Mouse (Mus musculus): Measurements from ENCODE around the gene Llcfc1. TPM values are rescaled to one million over a fixed set of nuclear protein-coding genes. Genes with fewer than 3 reads are reported as not detected.

The Llcfc1 gene
- not detected in 2 replicates for polyA plus RNA-seq (2016; fragmentation: Nextera tagmentation; extraction: Ambion mirVana)

GRCm38 (mm10) chr6:41684131-41684530 lies at the start of gene Llcfc1:
Gene Llcfc1 (plus strand): TSS chr6:41684431.
- no peaks in the 10 kb centered on the region for H3K4me1 ChIP-seq (replicated peaks)
- no peaks in the 10 kb centered on the region for H3K36me3 ChIP-seq
- no peak within 1 kb of the TSS for H3K4me3 ChIP-seq
- H3K4me2 ChIP-seq, result no peak within 1 kb of the TSS
- WGBS, result 89% methylated on average over 2 of the region's 2 CpGs
- H3K9ac ChIP-seq, result no peak within 1 kb of the TSS
- no peaks in the 10 kb centered on the region for H3K9me3 ChIP-seq (replicated peaks)
- no peak for ATAC-seq (ENCODE audit: insufficient number of reproducible peaks, low FRiP score)
- no peaks in the 10 kb centered on the region for H3K27me3 ChIP-seq (replicated peaks)
- no peak within 1 kb of the TSS for H3K27ac ChIP-seq (ENCODE audit: poor library complexity, severe bottlenecking)

GRCm38 (mm10) chr6:41635211-41635610 lies 49.0 kb upstream of the Llcfc1 start:
- Histone ChIP-seq H3K27ac (ENCODE audit: poor library complexity, severe bottlenecking) (no peak overlapping the region), H3K9ac (no peak overlapping the region), H3K9me3 (replicated peaks) (no peaks in the 10 kb centered on the region), H3K36me3 (no peaks in the 10 kb centered on the region), H3K27me3 (replicated peaks) (0 out of 2 replicates have a peak, but pooled peaks cover 3% of the 10 kb centered on the region), H3K4me1 (replicated peaks) (no peaks in the 10 kb centered on the region), H3K4me3 (no peak overlapping the region), H3K4me2 (no peak overlapping the region)
- 41% methylated on average over 1 of the region's 1 CpGs for WGBS
- ATAC-seq (ENCODE audit: insufficient number of reproducible peaks, low FRiP score), result no peak

GRCm38 (mm10) chr6:41636178-41636577 lies 48.1 kb upstream of the Llcfc1 start, which contains the start of gene Trpv6:
Gene Trpv6 (minus strand): TSS chr6:41636405.
- Histone ChIP-seq H3K27me3 (replicated peaks) (0 out of 2 replicates have a peak, but pooled peaks cover 3% of the 10 kb centered on the region), H3K36me3 (no peaks in the 10 kb centered on the region), H3K4me1 (replicated peaks) (no peaks in the 10 kb centered on the region), H3K9me3 (replicated peaks) (no peaks in the 10 kb centered on the region), H3K4me2 (no peak within 1 kb of the TSS), H3K27ac (ENCODE audit: poor library complexity, severe bottlenecking) (no peak within 1 kb of the TSS), H3K4me3 (no peak within 1 kb of the TSS), H3K9ac (no peak within 1 kb of the TSS)
- 10% methylated on average over 5 of the region's 5 CpGs for WGBS
- ATAC-seq (ENCODE audit: insufficient number of reproducible peaks, low FRiP score), result no peak

GRCm38 (mm10) chr6:41637393-41637792 lies 46.8 kb upstream of the Llcfc1 start:
- Histone ChIP-seq H3K27ac (ENCODE audit: poor library complexity, severe bottlenecking) (no peak overlapping the region), H3K9ac (no peak overlapping the region), H3K27me3 (replicated peaks) (0 out of 2 replicates have a peak, but pooled peaks cover 3% of the 10 kb centered on the region), H3K9me3 (replicated peaks) (no peaks in the 10 kb centered on the region), H3K36me3 (no peaks in the 10 kb centered on the region), H3K4me3 (no peak overlapping the region), H3K4me1 (replicated peaks) (no peaks in the 10 kb centered on the region), H3K4me2 (no peak overlapping the region)
- ATAC-seq (ENCODE audit: insufficient number of reproducible peaks, low FRiP score), result no peak
- WGBS, result 15% methylated on average over 1 of the region's 1 CpGs

GRCm38 (mm10) chr6:41637927-41638506 lies 46.2 kb upstream of the Llcfc1 start:
- 77% methylated on average over 6 of the region's 6 CpGs for WGBS
- no peak for ATAC-seq (ENCODE audit: insufficient number of reproducible peaks, low FRiP score)

GRCm38 (mm10) chr6:41640449-41640848 lies 43.8 kb upstream of the Llcfc1 start:
- H3K9me3 ChIP-seq (replicated peaks), result no peaks in the 10 kb centered on the region
- ATAC-seq (ENCODE audit: insufficient number of reproducible peaks, low FRiP score), result no peak
- no peaks in the 10 kb centered on the region for H3K36me3 ChIP-seq
- 78% methylated on average over 3 of the region's 3 CpGs for WGBS
- H3K27me3 ChIP-seq (replicated peaks), result 0 out of 2 replicates have a peak, but pooled peaks cover 3% of the 10 kb centered on the region
- no peak overlapping the region for H3K4me2 ChIP-seq
- no peak overlapping the region for H3K9ac ChIP-seq
- no peak overlapping the region for H3K27ac ChIP-seq (ENCODE audit: poor library complexity, severe bottlenecking)
- H3K4me1 ChIP-seq (replicated peaks), result no peaks in the 10 kb centered on the region
- no peak overlapping the region for H3K4me3 ChIP-seq

More at GRCm38 (mm10) chr6:41637927-41638506, 46.2 kb upstream of the Llcfc1 start:
- no peak overlapping the region for H3K9ac ChIP-seq
- no peak overlapping the region for H3K4me3 ChIP-seq
- no peak overlapping the region for H3K27ac ChIP-seq (ENCODE audit: poor library complexity, severe bottlenecking)
- no peaks in the 10 kb centered on the region for H3K36me3 ChIP-seq
- no peak overlapping the region for H3K4me2 ChIP-seq
- H3K27me3 ChIP-seq (replicated peaks), result 0 out of 2 replicates have a peak, but pooled peaks cover 3% of the 10 kb centered on the region
- H3K9me3 ChIP-seq (replicated peaks), result no peaks in the 10 kb centered on the region
- H3K4me1 ChIP-seq (replicated peaks), result no peaks in the 10 kb centered on the region

GRCm38 (mm10) chr6:41641173-41641866 lies 42.9 kb upstream of the Llcfc1 start:
- Histone ChIP-seq H3K4me1 (replicated peaks) (no peaks in the 10 kb centered on the region), H3K4me2 (no peak overlapping the region), H3K27ac (ENCODE audit: poor library complexity, severe bottlenecking) (no peak overlapping the region), H3K4me3 (no peak overlapping the region), H3K27me3 (replicated peaks) (0 out of 2 replicates have a peak, but pooled peaks cover 3% of the 10 kb centered on the region), H3K9me3 (replicated peaks) (no peaks in the 10 kb centered on the region), H3K9ac (no peak overlapping the region), H3K36me3 (no peaks in the 10 kb centered on the region)
- no peak for ATAC-seq (ENCODE audit: insufficient number of reproducible peaks, low FRiP score)
- 53% methylated on average over 6 of the region's 6 CpGs for WGBS

GRCm38 (mm10) chr6:41642765-41643164 lies 41.5 kb upstream of the Llcfc1 start:
- no peak for ATAC-seq (ENCODE audit: insufficient number of reproducible peaks, low FRiP score)
- H3K27ac ChIP-seq (ENCODE audit: poor library complexity, severe bottlenecking), result no peak overlapping the region
- H3K27me3 ChIP-seq (replicated peaks), result 0 out of 2 replicates have a peak, but pooled peaks cover 3% of the 10 kb centered on the region
- no peaks in the 10 kb centered on the region for H3K9me3 ChIP-seq (replicated peaks)
- H3K9ac ChIP-seq, result no peak overlapping the region
- H3K4me1 ChIP-seq (replicated peaks), result no peaks in the 10 kb centered on the region
- no peak overlapping the region for H3K4me3 ChIP-seq
- no peak overlapping the region for H3K4me2 ChIP-seq
- WGBS, result 73% methylated on average over 4 of the region's 4 CpGs
- H3K36me3 ChIP-seq, result no peaks in the 10 kb centered on the region

- ATAC-seq (ENCODE audit: insufficient number of reproducible peaks, low FRiP score), result no peak
- Histone ChIP-seq H3K36me3 (no peaks in the 10 kb centered on the region), H3K9me3 (replicated peaks) (no peaks in the 10 kb centered on the region), H3K27ac (ENCODE audit: poor library complexity, severe bottlenecking) (no peak overlapping the region), H3K27me3 (replicated peaks) (0 out of 2 replicates have a peak, but pooled peaks cover under 1% of the 10 kb centered on the region), H3K4me1 (replicated peaks) (no peaks in the 10 kb centered on the region), H3K4me2 (no peak overlapping the region), H3K4me3 (no peak overlapping the region), H3K9ac (no peak overlapping the region)
- WGBS, result 71% methylated on average over 3 of the region's 3 CpGs
These were observed 41.0 kb upstream of the Llcfc1 start for GRCm38 (mm10) chr6:41643227-41643626.

GRCm38 (mm10) chr6:41646220-41646619 lies 38.0 kb upstream of the Llcfc1 start:
- no peak for ATAC-seq (ENCODE audit: insufficient number of reproducible peaks, low FRiP score)
- no peaks in the 10 kb centered on the region for H3K9me3 ChIP-seq (replicated peaks)
- H3K4me3 ChIP-seq, result no peak overlapping the region
- H3K4me1 ChIP-seq (replicated peaks), result no peaks in the 10 kb centered on the region
- WGBS, result 82% methylated on average over 3 of the region's 3 CpGs
- H3K4me2 ChIP-seq, result no peak overlapping the region
- no peaks in the 10 kb centered on the region for H3K27me3 ChIP-seq (replicated peaks)
- no peak overlapping the region for H3K9ac ChIP-seq
- no peaks in the 10 kb centered on the region for H3K36me3 ChIP-seq
- no peak overlapping the region for H3K27ac ChIP-seq (ENCODE audit: poor library complexity, severe bottlenecking)

GRCm38 (mm10) chr6:41646672-41647071 lies 37.6 kb upstream of the Llcfc1 start:
- Histone ChIP-seq H3K27ac (ENCODE audit: poor library complexity, severe bottlenecking) (no peak overlapping the region), H3K27me3 (replicated peaks) (no peaks in the 10 kb centered on the region), H3K4me3 (no peak overlapping the region), H3K9ac (no peak overlapping the region), H3K4me2 (no peak overlapping the region), H3K4me1 (replicated peaks) (no peaks in the 10 kb centered on the region), H3K9me3 (replicated peaks) (no peaks in the 10 kb centered on the region), H3K36me3 (no peaks in the 10 kb centered on the region)
- ATAC-seq (ENCODE audit: insufficient number of reproducible peaks, low FRiP score), result no peak

All from heart, embryonic 12.5 days (tissue).